Mouse (Mus musculus): ENCODE measurements at regions not wholly inside any gene's neighbourhood (a gene's known extent, or its start where the extent isn't known, plus 50 kb on each side); places are given as distances from the start of the nearest gene placed in this dataset.

- DNase-seq (ENCODE audit: low spot score in 2 of 2), result no peak
Observed at GRCm38 (mm10) chr15:52095629-52096190, 1789.0 kb upstream of the Gm7489 start.

GRCm38 (mm10) chr15:52108761-52109160 lies 1775.9 kb upstream of the Gm7489 start:
- no peak for DNase-seq (ENCODE audit: low spot score in 2 of 2)

- no peak for DNase-seq (ENCODE audit: low spot score in 2 of 2)
Observed at GRCm38 (mm10) chr15:52114368-52115036, 1770.2 kb upstream of the Gm7489 start.

- no peak for DNase-seq (ENCODE audit: low spot score in 2 of 2)
Observed at GRCm38 (mm10) chr15:52136693-52137092, 1748.0 kb upstream of the Gm7489 start.

GRCm38 (mm10) chr15:52153421-52153820 lies 1731.3 kb upstream of the Gm7489 start:
- DNase-seq (ENCODE audit: low spot score in 2 of 2), result peak; percentile 26 to 31

GRCm38 (mm10) chr15:52155784-52156183 lies 1728.9 kb upstream of the Gm7489 start:
- DNase-seq (ENCODE audit: low spot score in 2 of 2), result no peak

GRCm38 (mm10) chr15:52156779-52157178 lies 1727.9 kb upstream of the Gm7489 start:
- no peak for DNase-seq (ENCODE audit: low spot score in 2 of 2)

- DNase-seq (ENCODE audit: low spot score in 2 of 2), result peak; percentile 85 to 88
Observed at GRCm38 (mm10) chr15:52160181-52161088, 1724.3 kb upstream of the Gm7489 start.

GRCm38 (mm10) chr15:52161089-52161442 lies 1723.6 kb upstream of the Gm7489 start:
- DNase-seq (ENCODE audit: low spot score in 2 of 2), result no peak

- peak in 1 of 2 experiments; percentile 12 for DNase-seq (ENCODE audit: low spot score in 2 of 2)
Observed at GRCm38 (mm10) chr15:52161568-52162316, 1723.0 kb upstream of the Gm7489 start.

- DNase-seq (ENCODE audit: low spot score in 2 of 2), result no peak
Observed at GRCm38 (mm10) chr15:52166144-52166543, 1718.6 kb upstream of the Gm7489 start.

GRCm38 (mm10) chr15:52166595-52167443 lies 1717.9 kb upstream of the Gm7489 start:
- DNase-seq (ENCODE audit: low spot score in 2 of 2), result no peak

- DNase-seq (ENCODE audit: low spot score in 2 of 2), result no peak
Observed at GRCm38 (mm10) chr15:52167811-52168210, 1716.9 kb upstream of the Gm7489 start.

GRCm38 (mm10) chr15:52176951-52177350 lies 1707.8 kb upstream of the Gm7489 start:
- DNase-seq (ENCODE audit: low spot score in 2 of 2), result no peak

GRCm38 (mm10) chr15:52178668-52179067 lies 1706.0 kb upstream of the Gm7489 start:
- DNase-seq (ENCODE audit: low spot score in 2 of 2), result no peak

GRCm38 (mm10) chr15:52179379-52179778 lies 1705.3 kb upstream of the Gm7489 start:
- DNase-seq (ENCODE audit: low spot score in 2 of 2), result no peak

- DNase-seq (ENCODE audit: low spot score in 2 of 2), result no peak
Observed at GRCm38 (mm10) chr15:52191176-52191575, 1693.5 kb upstream of the Gm7489 start.

- no peak for DNase-seq (ENCODE audit: low spot score in 2 of 2)
Observed at GRCm38 (mm10) chr15:52207271-52207670, 1677.4 kb upstream of the Gm7489 start.

GRCm38 (mm10) chr15:52232442-52232841 lies 1652.3 kb upstream of the Gm7489 start:
- no peak for DNase-seq (ENCODE audit: low spot score in 2 of 2)

- DNase-seq (ENCODE audit: low spot score in 2 of 2), result no peak
Observed at GRCm38 (mm10) chr15:52236220-52236619, 1648.5 kb upstream of the Gm7489 start.

All from left cerebral cortex, adult 18-20 months (tissue).